Mouse (Mus musculus) cerebellum, postnatal 36 days (tissue): ENCODE results near the gene Hist1h2ad.
"Not testable (repeated sequence)": the region's sequence is repeated elsewhere in the genome, so short reads cannot be mapped to it uniquely, and the experiment has no call there.

Experiments
- DNase-seq, 2 experiments: peaks; one replicate each; pipeline ENCODE4 v3.0.0; 2021 to 2022; ENCODE audit warnings: mixed read lengths in 2 of 2

The Hist1h2ad gene

GRCm38 (mm10) chr13:23586099-23586939 is 12.1 kb downstream of the Hist1h2ad start:
- no peak for DNase-seq

- DNase-seq = no peak
Measured at GRCm38 (mm10) chr13:23586940-23587225, 12.7 kb downstream of the Hist1h2ad start.

- DNase-seq = no peak
Measured at GRCm38 (mm10) chr13:23591206-23591605, 17.0 kb downstream of the Hist1h2ad start.

GRCm38 (mm10) chr13:23591886-23592285 is 17.7 kb downstream of the Hist1h2ad start:
- DNase-seq = not testable (repeated sequence)

GRCm38 (mm10) chr13:23592614-23593013 is 18.4 kb downstream of the Hist1h2ad start:
- peak; percentile 63 to 66 for DNase-seq

- no peak for DNase-seq
Measured at GRCm38 (mm10) chr13:23593051-23593770, 19.0 kb downstream of the Hist1h2ad start.

- DNase-seq = no peak
Measured at GRCm38 (mm10) chr13:23595185-23595584, 21.0 kb downstream of the Hist1h2ad start.

GRCm38 (mm10) chr13:23595622-23596372 is 21.6 kb downstream of the Hist1h2ad start:
- no peak for DNase-seq

GRCm38 (mm10) chr13:23597957-23598356 is 23.8 kb downstream of the Hist1h2ad start:
- peak; percentile 80 to 85 for DNase-seq

GRCm38 (mm10) chr13:23603182-23603699 is 29.1 kb downstream of the Hist1h2ad start:
- no peak for DNase-seq

GRCm38 (mm10) chr13:23604452-23604851 is 30.3 kb downstream of the Hist1h2ad start:
- no peak for DNase-seq

GRCm38 (mm10) chr13:23605052-23605451 is 30.9 kb downstream of the Hist1h2ad start:
- no peak for DNase-seq

- no peak for DNase-seq
Measured at GRCm38 (mm10) chr13:23609209-23609608, 35.0 kb downstream of the Hist1h2ad start.

- no peak for DNase-seq
Measured at GRCm38 (mm10) chr13:23609844-23610243, 35.7 kb downstream of the Hist1h2ad start.

- DNase-seq = no peak
Measured at GRCm38 (mm10) chr13:23610393-23610792, 36.2 kb downstream of the Hist1h2ad start.

GRCm38 (mm10) chr13:23611638-23612037 is 37.5 kb downstream of the Hist1h2ad start:
- DNase-seq = no peak

GRCm38 (mm10) chr13:23620056-23620732 is 46.0 kb downstream of the Hist1h2ad start:
- peak in 1 of 2 experiments; percentile 13 for DNase-seq

- DNase-seq = peak; percentile 65 to 74
Measured at GRCm38 (mm10) chr13:23620733-23621531, 46.8 kb downstream of the Hist1h2ad start, which contains the start of gene Hist1h2be. Gene Hist1h2be (minus strand): TSS chr13:23621124.

- peak; percentile 43 to 58 for DNase-seq
Measured at GRCm38 (mm10) chr13:23621532-23622174, 47.5 kb downstream of the Hist1h2ad start.

GRCm38 (mm10) chr13:23622175-23622671 is 48.0 kb downstream of the Hist1h2ad start, which contains the start of gene Hist1h1e:
Gene Hist1h1e (minus strand): TSS chr13:23622558.
- peak; percentile 91 to 92 for DNase-seq
